Mouse (Mus musculus) lung, embryonic 16.5 days (tissue): ENCODE results near the gene Krt36. TPM values are rescaled to one million over a fixed set of nuclear protein-coding genes. Genes with fewer than 3 reads are reported as not detected.

ENCODE experiments used
- ATAC-seq: fragments of 200-750 bp; cut with Nextera tagmentation; 2 replicates; pipeline ENCODE4 v1.8.0; 2017; ENCODE audit warnings: low read depth, mild to moderate bottlenecking, moderate library complexity
- H3K27ac ChIP-seq: fragments of 300-500 bp; sonication (generic); 2 replicates; pipeline ENCODE4 v1.5.1; 2014; ENCODE audit warnings: mild to moderate bottlenecking, control low read depth, low read length
- H3K27me3 ChIP-seq: fragments of 300-500 bp; sonication (generic); 2 replicates; pipeline ENCODE4 v1.6.1; 2014; ENCODE audit warnings: low read depth, low read length, mixed read lengths; ENCODE audit not compliant: control insufficient read depth, insufficient read depth
- H3K36me3 ChIP-seq: fragments of 300-500 bp; sonication (generic); 2 replicates; pipeline ENCODE4 v1.6.1; 2014; ENCODE audit warnings: low read length; ENCODE audit not compliant: control insufficient read depth, insufficient read depth
- H3K4me1 ChIP-seq: fragments of 300-500 bp; sonication (generic); replicated peaks from 2 replicates; pipeline ENCODE4 v1.6.1; 2014; ENCODE audit warnings: low read length, mixed read lengths; ENCODE audit not compliant: control insufficient read depth, insufficient read depth
- H3K4me2 ChIP-seq: fragments of 300-500 bp; sonication (generic); 2 replicates; pipeline ENCODE4 v1.6.1; 2014; ENCODE audit warnings: low read depth, low read length, control low read depth
- H3K4me3 ChIP-seq: fragments of 300-500 bp; sonication (generic); 2 replicates; pipeline ENCODE4 v1.5.1; 2014; ENCODE audit warnings: mild to moderate bottlenecking, low read length, control low read depth
- H3K9ac ChIP-seq: fragments of 300-500 bp; sonication (generic); 2 replicates; pipeline ENCODE4 v1.6.1; 2014; ENCODE audit warnings: low read length, control low read depth
- H3K9me3 ChIP-seq: fragments of 300-500 bp; sonication (generic); 2 replicates; pipeline ENCODE4 v1.6.1; 2016; ENCODE audit warnings: low read length; ENCODE audit not compliant: control insufficient read depth
- WGBS: fragments of 180-500 bp; shearing (Covaris S2); extraction: QIAGEN DNeasy Blood & Tissue Kit; methylation state at CpG from one replicate; pipeline ENCODE4 v1.1.7; 2014; 5-methylcytosine and 5-hydroxymethylcytosine counted together
- polyA plus RNA-seq: library from polyadenylated mRNA; unstranded; fragments of >200 nt; fragmentation: Nextera tagmentation; extraction: Ambion mirVana; gene quantifications from 2 replicates; pipeline ENCODE4 v1.2.1, GENCODE M21; 2015

Gene Krt36
- polyA plus RNA-seq, 1 experiment from 2014 or later = 0.20 TPM

DNA sequence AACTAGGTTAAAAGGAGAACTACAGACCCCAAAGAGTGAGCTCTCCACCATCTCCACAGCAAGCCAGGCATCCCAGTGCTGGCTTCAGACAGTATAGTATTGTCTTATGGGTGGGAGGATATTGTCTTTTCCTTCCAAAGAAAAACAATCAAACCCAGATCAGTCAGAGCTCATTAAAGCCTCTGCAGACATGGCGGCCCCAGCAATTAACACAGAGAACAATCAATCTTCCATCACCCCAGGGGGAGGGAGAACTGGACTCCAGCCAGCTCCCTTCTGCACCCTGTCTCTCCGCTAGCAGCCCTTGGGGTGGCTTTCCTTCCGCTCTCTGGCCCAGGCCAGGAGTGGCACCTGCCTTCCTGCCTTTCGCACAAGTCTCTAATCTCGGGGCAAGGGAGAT lies 32.3 kb upstream of the Krt36 start:
- Histone ChIP-seq H3K27ac (no peak overlapping the region), H3K4me3 (no peak overlapping the region), H3K4me1 (peaks cover 14% of the 10 kb centered on the region), H3K36me3 (no peaks in the 10 kb centered on the region), H3K4me2 (no peak overlapping the region), H3K9ac (no peak overlapping the region), H3K27me3 (no peaks in the 10 kb centered on the region), H3K9me3 (no peaks in the 10 kb centered on the region)
- 23% methylated on average over 5 of the region's 5 CpGs for WGBS
- no peak for ATAC-seq

DNA sequence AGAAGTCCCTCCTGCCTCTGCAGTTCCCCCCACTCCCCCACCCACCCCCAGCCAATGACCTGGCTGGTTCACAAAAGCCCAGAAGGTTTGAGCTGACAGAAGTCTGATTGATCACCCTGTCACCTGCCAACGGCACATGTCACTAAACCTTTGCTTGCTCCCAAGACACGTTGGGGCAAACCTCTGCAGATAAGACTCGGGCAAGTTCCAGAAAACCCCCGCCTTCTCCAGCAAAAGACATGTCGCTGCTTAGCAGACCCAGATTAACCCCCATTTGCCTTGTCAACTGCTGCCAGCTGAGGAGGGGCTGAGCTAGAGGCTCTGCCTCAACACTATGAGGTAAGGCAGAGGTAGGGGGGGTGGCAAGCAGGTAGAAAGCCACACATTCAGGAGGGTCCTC lies 31.1 kb upstream of the Krt36 start:
- Histone ChIP-seq H3K4me1 (peaks cover 14% of the 10 kb centered on the region), H3K4me3 (no peak overlapping the region), H3K9me3 (no peaks in the 10 kb centered on the region), H3K4me2 (no peak overlapping the region), H3K27me3 (no peaks in the 10 kb centered on the region), H3K36me3 (no peaks in the 10 kb centered on the region), H3K27ac (no peak overlapping the region), H3K9ac (no peak overlapping the region)
- ATAC-seq = no peak
- 17% methylated on average over 5 of the region's 5 CpGs for WGBS

DNA sequence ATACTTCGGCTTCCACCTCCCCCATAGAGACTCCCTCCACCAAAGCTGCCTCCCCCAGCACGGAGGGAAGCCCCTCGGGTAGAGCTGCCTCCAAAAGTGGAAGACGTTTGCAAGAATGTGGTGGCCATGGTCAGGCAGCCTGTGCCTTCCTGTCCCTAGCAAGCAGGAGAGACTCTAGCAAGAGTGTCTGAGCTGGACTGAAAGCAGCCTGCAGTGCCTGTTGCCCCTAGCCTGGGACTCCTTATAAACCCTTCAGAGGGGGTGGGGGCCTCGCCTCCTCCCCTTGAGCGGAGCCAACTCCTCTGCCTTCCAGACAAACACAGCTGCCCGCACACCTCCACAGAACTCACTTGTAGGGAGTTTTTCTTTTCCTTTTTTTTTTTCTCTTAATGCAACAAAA lies 30.3 kb upstream of the Krt36 start, which contains the start of gene Krt15:
Krt15 (minus strand) TSS at position 198 of the 400 bp plus-strand sequence.
- no peaks in the 10 kb centered on the region for H3K36me3 ChIP-seq
- no peaks in the 10 kb centered on the region for H3K27me3 ChIP-seq
- H3K4me2 ChIP-seq = no peak within 1 kb of the TSS
- no peak within 1 kb of the TSS for H3K9ac ChIP-seq
- H3K4me3 ChIP-seq = no peak within 1 kb of the TSS
- whole genome bisulfite sequencing = 40% methylated on average over 7 of the region's 7 CpGs
- H3K4me1 ChIP-seq = peaks cover 14% of the 10 kb centered on the region
- H3K27ac ChIP-seq = no peak within 1 kb of the TSS
- H3K9me3 ChIP-seq = no peaks in the 10 kb centered on the region
- no peak for ATAC-seq

DNA sequence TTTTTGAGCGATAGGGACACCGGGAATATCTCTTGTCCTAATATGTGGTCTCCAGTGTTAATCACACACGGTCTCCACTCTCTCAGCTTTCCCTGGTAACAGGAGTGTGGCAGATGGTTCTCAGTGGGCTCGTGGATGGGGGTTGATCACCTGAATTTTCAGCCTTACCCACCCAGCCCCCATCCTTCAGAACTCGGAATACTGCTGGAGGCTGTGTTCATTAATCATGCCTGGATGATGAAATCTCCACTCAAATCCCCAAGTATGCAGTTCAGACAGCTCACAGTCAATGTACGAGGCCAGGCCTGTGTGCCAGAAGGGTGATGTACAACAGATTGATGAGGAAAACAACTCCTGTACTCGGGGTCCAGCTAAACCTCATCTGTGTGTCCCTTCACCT lies 19.5 kb upstream of the Krt36 start:
- Histone ChIP-seq H3K4me3 (no peak overlapping the region), H3K9me3 (no peaks in the 10 kb centered on the region), H3K36me3 (no peaks in the 10 kb centered on the region), H3K27ac (no peak overlapping the region), H3K4me1 (no peaks in the 10 kb centered on the region), H3K4me2 (no peak overlapping the region), H3K9ac (no peak overlapping the region), H3K27me3 (no peaks in the 10 kb centered on the region)
- 64% methylated on average over 7 of the region's 7 CpGs for WGBS
- no peak for ATAC-seq

DNA sequence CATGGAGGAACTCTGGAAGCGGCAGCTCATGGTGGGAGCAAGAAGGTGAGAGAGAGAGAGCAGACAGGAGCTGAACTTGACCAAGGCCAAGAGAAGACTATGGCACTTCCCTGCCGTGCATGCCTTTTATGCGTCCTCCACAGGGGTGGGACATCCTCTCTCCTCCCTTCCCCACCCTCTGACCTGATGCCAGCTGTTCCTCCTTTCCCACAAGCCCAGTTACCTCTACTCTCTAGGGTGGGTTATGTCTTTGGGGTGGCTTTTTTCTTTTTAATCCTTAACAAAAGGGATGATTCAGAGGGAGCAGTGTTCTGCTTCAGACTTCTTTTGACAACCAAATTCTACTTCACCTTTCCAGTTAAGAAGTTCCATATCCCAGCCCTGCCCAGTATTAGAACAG lies 16.0 kb upstream of the Krt36 start, which contains the start of gene Krt13:
Krt13 (minus strand) TSS at position 101 of the 400 bp plus-strand sequence.
- H3K4me2 ChIP-seq = no peak within 1 kb of the TSS
- no peak for ATAC-seq
- no peaks in the 10 kb centered on the region for H3K36me3 ChIP-seq
- 0 out of 2 replicates have a peak, but pooled peaks cover 3% of the 10 kb centered on the region for H3K4me1 ChIP-seq
- H3K4me3 ChIP-seq = no peak within 1 kb of the TSS
- H3K9me3 ChIP-seq = no peaks in the 10 kb centered on the region
- H3K9ac ChIP-seq = no peak within 1 kb of the TSS
- no peak within 1 kb of the TSS for H3K27ac ChIP-seq
- 70% methylated on average over 3 of the region's 3 CpGs for WGBS
- no peaks in the 10 kb centered on the region for H3K27me3 ChIP-seq

DNA sequence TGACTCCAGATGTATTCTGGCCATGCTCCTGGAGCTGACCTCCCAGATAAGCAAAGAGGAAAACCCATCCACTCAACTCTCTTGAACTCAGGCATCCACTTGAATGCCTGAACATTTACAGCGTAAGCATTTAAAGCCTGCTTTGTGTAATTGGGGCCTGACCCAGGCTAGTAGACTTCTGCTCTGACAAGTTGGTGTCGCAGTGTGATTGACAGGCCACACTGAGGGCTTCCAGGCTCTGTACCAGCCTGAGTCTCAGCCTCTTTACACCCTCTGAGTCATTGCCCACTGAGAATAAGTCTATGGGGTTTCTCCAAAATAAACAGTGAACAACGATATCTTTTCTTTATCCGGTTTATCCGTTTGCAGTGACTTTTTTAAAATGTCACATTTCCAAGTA lies 14.9 kb upstream of the Krt36 start:
- peak; percentile 83 for ATAC-seq
- no peak overlapping the region for H3K9ac ChIP-seq
- H3K4me2 ChIP-seq = no peak overlapping the region
- no peaks in the 10 kb centered on the region for H3K27me3 ChIP-seq
- no peaks in the 10 kb centered on the region for H3K9me3 ChIP-seq
- H3K27ac ChIP-seq = no peak overlapping the region
- H3K36me3 ChIP-seq = no peaks in the 10 kb centered on the region
- H3K4me3 ChIP-seq = no peak overlapping the region
- 51% methylated on average over 5 of the region's 5 CpGs for WGBS
- 0 out of 2 replicates have a peak, but pooled peaks cover 3% of the 10 kb centered on the region for H3K4me1 ChIP-seq

DNA sequence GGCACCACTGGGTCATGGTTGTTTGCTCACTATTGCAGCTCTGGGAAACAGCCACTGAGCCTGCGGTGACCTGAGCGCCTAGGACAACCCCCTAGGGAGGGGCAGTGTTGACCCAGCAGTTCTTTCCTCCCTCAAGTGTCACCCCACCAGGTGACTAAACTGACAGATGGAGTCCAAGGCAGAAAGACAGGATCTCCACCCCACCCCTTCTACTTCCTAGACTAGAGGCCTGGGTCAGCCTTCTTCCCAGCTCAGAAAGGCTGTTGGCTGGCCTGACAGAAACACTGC lies 8.3 kb upstream of the Krt36 start:
- Histone ChIP-seq H3K4me2 (no peak overlapping the region), H3K27me3 (no peaks in the 10 kb centered on the region), H3K9me3 (no peaks in the 10 kb centered on the region), H3K27ac (peak overlapping the region; percentile 23), H3K4me1 (no peaks in the 10 kb centered on the region), H3K9ac (no peak overlapping the region), H3K36me3 (no peaks in the 10 kb centered on the region), H3K4me3 (no peak overlapping the region)
- ATAC-seq = peak; percentile 72
- WGBS = 32% methylated on average over 2 of the region's 2 CpGs

DNA sequence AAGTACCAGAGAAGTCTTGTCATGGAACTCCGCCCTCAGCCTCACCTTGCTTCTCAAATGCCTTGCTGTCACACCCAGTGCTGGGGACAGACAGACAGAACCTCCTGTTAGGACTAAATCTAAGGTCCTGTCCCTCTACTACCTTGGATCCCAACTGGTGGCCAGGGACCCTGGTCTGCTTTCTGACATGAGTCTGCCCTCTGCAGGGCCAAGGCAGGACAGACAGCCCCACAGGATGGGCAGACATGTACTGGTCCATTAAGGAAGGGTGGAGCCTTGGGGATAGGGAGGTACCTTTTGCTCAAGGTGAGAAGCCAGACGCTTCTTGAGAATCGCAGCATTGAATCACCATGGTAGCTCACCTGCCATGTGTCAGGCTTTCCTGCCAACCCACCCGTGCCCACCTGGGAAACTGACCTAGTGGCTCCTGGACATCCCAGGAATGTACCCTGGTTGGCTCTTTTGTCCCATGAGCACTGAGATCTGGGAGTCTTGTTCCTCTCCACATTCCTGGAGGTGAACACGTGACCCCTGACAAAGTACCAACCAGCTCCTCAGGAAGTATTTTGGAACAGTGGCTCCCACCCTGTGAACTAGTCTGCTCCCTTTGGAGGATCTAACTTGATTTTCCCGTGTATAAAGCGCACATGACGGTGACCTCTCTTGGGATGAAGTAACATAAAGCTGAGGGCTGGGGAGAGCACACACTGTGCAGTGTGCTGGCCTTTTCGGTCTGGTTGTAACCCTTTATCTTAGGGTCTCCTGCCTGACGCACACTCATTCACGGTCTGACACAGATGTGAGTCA lies 7.7 kb upstream of the Krt36 start:
- Histone ChIP-seq H3K4me2 (no peak overlapping the region), H3K36me3 (no peaks in the 10 kb centered on the region), H3K9me3 (no peaks in the 10 kb centered on the region), H3K27me3 (no peaks in the 10 kb centered on the region), H3K9ac (no peak overlapping the region), H3K27ac (peak overlapping the region; percentile 23; the same call in 1 of the 2 replicates), H3K4me1 (no peaks in the 10 kb centered on the region), H3K4me3 (no peak overlapping the region)
- WGBS = 58% methylated on average over 11 of the region's 11 CpGs
- ATAC-seq = peak; percentile 34; the same call in 1 of the 2 replicates

DNA sequence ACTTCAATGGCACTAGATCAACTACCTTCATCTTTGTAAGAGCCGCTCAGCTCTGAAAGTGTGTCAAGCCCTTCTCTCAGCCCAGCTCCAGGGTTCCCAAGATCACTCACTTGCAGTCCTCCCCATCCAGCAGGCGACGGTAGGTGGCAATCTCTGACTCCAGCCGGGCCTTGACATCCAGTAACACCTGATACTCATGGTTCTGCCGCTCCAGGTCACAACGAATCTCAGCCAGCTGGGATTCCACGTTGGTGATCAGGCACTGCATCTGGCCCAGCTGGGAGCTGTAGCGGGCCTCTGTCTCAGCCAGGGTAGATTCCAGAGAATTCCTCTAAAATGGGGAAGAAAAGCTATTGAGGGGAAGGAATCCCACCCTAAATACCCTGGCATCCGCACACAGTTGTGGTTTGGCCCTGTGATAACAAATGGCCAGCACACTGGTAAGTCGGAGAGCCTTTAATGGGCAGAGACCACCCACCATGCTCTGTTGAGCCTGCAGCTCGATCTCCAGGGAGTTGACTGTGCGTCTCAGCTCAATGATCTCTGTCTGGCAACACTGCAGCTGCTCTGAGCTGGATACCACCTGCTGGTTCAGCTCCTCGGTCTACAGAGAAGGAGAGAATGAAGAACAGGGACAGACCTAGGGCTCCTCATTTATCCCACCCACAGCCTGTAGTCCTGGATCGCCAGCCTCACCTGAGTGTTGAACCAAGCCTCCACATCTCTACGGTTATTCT lies 2.6 kb downstream of the Krt36 start:
- Histone ChIP-seq H3K27me3 (no peaks in the 10 kb centered on the region), H3K9ac (no peak overlapping the region), H3K9me3 (no peaks in the 10 kb centered on the region), H3K27ac (no peak overlapping the region), H3K4me1 (no peaks in the 10 kb centered on the region), H3K4me2 (no peak overlapping the region), H3K4me3 (no peak overlapping the region), H3K36me3 (no peaks in the 10 kb centered on the region)
- no peak for ATAC-seq
- whole genome bisulfite sequencing = 55% methylated on average over 15 of the region's 15 CpGs
